Mouse (Mus musculus) right cerebral cortex, postnatal 14 days (tissue): ENCODE results near the gene Tnk2.
"Not testable (repeated sequence)": the region's sequence is repeated elsewhere in the genome, so short reads cannot be mapped to it uniquely, and the experiment has no call there.

ENCODE experiments used
- DNase-seq: peaks from one replicate; pipeline ENCODE4 v3.0.0; 2022

The Tnk2 gene

DNA sequence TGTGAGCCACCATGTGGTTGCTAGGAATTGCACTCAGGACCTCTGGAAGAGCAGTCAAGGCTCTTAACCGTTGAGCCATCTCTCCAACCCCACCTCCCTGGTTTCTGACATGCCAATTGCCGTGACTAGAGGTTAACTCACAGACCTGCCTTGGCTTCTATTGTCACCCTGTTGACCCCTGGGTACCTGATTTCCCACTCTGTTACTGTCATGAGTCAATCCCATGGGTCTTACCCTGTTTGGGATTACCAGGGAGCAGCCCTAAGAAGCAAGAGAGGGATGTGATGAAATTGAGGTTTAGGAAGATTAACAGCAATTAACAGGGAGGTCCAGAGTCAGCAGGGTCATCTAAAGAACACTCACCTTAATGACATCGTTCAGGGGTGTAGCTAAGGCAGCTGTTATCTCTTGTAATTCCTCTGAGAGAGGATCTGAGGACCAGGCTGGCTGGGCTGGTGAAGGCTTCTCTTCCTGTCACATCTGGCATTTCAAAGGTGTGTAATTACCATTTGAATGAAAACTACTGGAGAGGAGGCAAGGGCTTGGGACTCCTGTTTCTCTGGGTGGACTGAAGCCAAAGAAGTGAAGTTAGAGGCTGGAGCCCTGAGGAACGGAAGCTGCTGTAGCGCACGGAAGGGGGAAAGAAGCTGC, 6.7 kb upstream of the Tnk2 start:
- DNase-seq: no peak

DNA sequence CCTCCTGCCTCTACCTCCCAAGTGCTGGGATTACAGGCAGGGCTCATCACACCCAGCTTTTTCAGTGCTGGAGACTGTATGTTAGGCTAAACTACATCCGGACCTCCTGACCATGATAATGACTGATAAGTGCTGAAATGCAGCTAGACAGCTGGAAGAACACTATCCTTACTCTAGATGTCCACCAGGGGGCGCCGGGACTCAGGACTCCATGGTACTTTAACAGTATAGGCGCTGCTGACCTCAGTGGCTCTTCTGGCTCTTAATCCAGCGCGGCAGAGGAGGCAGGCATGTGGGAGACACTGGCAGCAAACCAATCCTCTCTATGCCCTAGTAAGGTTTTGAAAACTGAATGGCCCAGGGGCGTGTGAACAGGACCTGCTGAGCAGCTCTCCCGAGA, 5.2 kb upstream of the Tnk2 start:
- DNase-seq: peak; percentile 86

DNA sequence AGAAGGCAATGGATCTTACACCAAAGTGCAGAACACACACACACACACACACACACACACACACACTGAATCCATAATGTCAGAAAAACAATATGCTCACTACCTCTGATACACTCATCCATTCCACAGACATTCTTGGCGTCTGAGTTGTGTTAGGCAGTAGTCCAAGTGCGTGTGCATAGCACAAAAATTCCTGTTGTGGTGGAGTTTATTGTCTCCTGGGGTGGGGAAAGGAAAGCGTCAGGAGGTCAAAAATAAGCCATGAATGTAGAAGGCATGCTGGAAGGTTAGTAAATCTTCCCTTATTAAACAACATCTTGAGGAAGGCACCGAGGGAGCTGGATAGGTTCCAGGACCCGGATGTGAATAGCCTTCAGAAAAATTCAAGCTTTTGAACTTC, 3.6 kb upstream of the Tnk2 start:
- no peak for DNase-seq

DNA sequence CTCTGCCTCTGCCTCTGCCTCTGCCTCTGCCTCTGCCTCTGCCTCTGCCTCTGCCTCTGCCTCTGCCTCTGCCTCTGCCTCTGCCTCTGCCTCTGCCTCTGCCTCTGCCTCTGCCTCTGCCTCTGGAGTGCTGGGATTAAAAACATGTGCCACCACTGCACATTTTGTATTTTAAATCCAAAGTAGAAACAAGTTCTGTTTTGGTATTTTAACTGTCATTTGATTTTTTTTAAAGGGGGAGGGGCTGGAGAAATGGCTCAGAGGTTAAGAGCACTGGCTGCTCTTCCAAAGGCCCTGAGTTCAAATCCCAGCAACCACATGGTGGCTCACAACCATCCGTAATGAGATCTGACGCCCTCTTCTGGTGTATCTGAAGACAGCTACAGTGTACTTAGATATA, 3.0 kb upstream of the Tnk2 start:
- DNase-seq: not testable (repeated sequence)

DNA sequence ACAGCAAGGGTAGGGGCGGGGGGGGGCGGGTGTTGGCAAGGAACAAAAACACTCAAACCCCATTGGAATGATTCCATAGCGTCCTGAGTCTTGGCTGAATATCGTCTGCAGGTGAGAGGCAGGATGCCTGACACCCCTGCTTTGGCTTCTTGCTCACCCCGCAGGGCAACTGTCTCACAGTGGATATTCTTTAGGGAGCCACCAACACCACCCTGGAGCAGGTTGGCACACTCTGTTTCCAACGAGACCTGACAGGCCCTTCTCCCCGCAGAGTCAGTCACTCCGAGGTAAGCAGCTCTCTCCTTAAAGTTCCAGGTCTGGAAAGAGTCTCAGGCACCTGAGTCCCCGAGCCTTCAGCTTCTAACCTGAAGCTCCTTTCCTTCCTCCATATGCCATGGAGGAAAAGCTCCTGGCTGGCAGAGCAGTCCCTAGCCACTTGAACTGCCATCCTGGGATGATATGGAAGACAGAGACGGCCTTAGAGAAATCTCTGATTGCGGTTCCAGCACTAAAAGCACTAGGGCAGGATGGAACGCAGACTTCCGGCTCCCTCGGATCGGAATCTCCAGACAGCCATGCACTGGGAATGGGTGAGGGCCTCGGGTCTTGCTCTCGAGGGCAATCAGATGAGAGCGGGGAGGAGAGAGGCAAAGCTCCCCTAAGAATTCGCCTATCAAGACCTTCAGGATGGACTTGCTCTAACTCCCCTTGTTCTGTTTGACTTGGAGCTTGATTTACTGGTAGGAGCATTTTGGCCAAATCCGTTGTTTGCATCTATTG, 2.0 kb upstream of the Tnk2 start:
- no peak for DNase-seq

DNA sequence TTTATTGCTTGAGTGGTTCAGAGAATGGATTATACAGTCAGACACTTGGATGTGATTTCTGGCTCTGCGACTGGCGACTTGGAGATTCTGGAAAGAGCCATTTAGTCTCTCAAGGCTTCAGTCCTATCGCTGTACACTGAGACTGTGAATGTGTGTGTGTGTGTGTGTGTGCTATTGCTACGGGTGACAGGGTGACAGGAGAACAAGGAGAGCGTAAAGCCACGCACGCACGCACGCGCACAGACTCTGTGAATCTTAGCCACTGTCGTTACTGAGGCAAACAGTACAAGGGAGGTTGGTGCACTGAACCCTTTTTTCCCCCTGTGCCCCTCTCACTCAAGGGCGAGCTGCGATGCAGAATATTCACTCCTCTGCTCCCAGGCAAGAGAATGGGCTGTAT, 1.4 kb upstream of the Tnk2 start:
- no peak for DNase-seq

DNA sequence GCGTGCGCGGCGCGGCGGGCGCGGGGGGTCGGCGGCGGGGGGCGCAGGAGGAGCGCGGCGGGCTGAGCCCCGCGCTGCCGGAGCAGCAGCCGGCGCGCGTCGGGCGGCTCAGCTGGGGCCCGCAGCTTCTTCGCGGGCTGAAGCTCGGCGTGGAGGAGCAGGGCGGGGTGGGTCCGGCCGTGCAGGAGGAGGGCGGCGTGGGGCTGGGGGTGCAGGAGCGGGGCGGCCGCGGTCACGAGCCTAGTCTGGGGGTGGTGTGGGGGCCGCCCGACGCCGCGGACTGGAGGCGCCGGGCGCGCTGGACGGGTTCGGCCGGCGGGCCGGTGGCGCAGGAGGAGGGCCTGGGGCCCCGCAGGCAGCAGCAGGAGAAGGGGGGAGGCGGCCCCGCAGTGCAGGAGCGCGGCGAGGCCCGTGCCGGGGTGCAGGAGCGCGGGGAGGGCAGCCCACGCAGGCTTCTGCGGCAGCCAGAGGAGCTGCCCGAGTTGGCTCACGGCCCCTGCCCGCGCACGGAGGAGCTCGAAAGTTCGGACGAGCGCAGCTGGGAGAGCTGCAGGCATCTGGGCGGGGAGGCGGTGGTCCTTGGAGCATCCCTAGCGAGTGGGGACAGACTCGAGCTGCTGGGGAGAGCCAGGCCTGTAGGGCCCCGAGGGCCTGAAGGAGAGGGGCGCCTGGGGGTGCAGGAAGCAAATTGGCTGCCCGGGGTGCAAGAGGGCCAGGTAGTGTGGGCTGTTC, 561 bp downstream of the Tnk2 start:
- peak; percentile 71 for DNase-seq

DNA sequence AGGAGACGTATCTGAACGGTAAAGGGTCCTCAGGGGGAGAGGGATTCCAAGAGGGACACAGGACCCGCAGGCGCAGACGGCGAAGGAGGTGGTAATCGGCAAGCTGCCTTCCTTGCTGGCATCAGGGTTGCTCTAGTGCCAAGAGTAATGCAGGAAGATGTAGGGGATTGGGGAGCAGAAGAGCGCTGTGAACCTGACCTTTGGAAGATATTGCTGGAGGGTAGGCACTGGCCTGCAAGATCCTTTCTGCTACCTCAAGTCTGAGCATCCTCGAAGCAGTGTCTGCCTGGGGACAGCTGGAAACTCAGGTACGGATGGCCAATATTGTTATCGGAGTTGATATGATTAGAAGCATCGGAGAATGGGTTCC, 1.1 kb downstream of the Tnk2 start:
- DNase-seq: no peak

DNA sequence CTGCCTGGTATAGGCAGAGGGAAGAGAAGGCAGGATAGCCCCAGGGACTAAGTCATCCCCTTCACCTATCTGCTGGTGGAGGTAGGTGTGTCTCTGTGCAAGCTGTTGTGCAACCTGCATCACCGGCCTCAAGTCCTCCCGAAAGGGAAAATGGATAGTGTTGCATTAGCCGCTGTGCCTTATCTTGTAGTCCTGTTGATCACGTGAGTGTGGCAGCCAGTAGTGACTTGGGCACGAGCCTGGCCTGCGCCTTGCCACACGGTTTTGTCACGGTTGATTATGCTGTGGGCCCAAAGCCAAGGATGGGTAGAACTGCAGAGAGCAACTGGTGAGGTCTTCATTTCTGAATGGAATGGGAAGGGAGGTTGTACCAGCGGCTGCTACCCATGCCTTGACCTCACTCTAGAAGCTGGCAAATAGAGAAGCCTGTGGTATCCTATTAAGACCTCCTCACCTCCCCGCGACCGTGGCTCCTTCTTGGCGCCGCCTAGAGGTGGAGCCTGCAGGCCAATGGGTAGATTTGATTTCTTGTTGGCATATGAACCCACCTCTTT, 1.8 kb downstream of the Tnk2 start:
- peak; percentile 53 for DNase-seq

DNA sequence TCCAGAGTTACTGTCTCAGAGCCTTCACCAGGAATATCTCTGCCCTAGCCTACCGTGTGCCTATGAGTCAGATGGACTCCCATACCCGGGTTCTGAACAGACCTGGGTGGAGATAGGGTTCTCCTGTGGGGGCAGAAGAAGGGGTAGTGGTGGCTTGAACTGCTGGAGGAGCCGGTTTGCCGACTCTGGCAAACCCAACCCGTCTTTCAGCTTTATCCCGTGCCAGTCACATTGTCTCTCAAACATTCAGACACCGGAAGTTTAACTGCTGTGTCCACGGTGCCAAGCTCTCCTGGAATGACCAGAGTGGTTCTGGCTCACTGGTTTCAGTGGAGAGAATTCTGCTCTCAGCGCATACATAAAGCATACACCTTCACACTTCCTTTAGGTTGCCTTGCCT, 2.3 kb downstream of the Tnk2 start:
- DNase-seq: no peak

DNA sequence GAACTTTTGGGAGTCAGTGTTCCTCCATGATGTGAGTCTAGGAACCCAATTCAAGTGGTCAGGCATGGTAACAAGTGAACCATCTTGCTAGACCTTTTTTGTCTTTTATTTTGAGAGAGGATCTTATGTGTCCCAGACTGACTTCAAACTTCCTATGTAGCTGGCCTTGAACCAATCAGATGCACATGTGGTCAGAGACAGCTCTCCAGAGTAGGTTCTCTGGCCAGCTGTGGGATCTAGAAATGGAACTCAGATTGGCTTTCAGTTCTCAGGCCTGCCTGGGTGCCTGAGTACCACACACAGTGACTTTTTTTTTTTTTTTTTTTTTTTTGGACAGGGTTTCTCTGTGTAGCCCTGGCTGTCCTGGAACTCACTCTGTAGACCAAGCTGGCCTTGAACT, 4.0 kb downstream of the Tnk2 start:
- DNase-seq: no peak

DNA sequence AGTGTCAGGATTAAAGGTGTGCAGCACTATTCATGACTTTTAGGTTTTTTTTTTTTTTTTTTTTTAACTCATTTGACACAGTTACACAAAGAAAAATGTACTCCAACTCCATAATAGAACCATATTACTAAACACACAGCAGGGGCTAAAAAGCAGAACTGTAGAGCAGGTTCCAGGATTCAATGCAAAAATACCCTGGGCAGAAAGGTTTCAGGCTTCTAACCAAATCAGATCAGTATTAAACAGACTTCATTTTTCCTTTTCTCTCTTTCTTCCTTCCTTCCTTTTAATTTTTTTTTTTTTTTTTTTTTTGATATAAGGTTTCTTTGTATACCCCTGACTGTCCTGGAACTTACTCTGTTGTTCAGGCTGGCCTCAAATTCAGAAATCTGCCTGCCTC, 6.8 kb downstream of the Tnk2 start:
- DNase-seq: no peak

DNA sequence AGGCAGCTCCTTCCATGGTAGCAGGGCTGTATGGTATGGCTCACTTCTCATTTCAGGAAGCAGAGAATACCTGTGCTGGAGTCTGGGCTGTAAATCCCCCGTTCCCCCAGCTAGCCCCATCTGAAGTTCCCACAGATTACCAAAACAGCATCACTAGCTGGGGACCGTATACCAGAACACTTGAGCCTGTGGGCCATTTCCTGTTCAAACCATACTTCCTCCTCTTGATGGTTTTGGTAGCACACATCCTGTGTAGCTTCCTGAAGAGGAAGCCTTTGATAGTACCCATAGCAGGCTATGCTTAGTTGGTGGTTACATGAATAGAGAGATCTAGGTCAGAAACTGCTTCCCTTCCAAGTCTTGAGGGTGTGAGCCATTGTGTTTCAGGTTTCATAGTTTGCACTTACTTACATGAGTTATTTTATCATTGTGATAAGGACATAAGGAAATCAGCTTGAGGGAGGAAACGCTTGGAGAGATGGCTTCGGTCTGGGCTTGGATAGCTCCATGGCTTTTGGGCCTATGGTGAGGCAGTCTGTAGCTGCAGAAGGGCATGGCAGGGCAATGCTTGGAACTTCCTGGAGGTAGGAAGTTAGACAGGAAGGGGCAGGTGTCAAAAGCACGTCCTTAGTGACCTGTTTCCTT, 7.4 kb downstream of the Tnk2 start:
- DNase-seq: no peak

DNA sequence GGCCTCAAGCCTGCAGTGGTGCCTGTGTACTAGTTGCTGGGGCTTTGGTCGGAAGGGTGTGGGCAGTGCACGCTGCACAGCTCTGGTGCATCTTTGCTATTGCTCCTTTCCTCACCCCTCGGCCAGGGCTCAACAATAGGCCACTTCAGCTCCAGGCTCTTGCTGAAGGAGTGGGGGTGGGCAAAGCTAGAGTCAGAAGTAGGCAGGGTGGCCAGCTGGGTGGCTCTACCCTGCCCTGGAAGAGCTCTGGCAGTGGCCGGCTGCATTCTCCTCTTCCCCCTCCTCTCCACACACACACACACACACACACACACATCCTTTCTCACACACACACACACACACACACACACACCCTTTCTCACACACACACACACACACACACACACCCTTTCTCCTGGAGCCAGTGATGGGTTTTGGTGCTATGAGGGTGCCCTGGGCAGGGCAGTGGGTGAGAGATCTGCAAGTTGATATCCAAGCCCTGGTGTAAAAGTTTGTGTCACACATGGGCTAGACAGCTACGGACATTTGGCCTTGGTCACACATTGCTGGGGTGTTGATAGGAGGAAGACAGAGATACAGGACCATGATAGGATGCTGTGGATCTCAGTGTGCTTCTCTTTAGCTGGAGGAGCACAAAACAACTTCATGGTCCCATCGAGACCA, 10.5 kb downstream of the Tnk2 start:
- DNase-seq: no peak

DNA sequence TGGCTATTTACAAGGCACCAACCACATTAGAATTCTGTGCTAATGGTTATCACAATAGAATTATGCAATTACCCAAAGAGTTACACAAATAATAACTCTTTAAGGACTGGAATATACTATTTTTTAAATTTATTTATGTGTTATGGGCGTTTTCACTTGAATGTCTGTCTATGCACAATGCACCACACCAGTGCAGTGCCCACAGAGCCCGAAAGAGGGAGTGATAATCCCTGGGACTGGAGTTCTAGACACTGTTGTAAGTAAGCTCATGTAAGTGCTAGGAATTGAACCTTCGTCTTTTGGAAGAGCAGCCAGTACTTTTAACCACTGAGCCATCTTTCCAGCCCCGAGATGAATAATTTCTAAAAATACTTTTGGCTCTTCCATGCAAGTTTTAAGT, 11.9 kb downstream of the Tnk2 start:
- no peak for DNase-seq

DNA sequence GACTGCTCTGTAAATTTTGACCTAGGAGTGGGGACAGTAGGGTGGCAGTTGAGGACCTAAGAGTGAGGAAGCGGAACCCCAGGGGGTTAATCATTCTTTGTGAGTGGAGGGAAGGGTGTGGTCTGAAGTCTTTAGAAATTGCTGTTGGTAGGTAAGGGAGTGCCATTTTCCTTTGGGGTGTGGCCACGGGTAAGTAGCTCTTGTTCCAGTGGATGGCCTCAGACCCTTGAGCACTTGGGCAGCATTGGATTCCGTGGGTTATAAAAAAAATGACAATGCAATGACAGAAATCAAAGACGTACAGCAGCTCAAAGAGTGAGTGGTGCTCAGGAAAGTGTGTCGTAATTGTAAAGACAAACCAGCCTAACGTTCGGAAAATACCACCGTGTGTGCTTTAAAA, 12.6 kb downstream of the Tnk2 start:
- no peak for DNase-seq

DNA sequence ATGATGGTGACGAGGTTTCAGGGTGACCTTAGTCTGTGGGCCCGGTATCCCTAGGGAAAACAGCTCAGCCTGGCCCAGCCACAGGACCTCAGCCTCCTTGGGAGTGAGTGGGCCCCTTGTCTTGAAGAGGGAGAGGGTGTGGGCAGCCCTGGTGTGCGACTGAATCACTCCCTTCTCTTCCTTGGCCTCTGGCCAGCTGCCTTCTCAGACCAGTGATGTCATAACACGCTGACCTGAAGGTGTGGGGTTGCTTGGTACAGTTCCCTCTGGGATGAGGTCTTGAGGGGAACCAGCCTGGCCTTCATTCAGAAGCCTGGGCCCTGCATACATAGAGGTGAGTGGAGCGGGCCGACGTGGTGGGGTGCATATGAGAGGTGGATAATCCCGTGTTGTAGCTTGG, 13.1 kb downstream of the Tnk2 start:
- DNase-seq: no peak

DNA sequence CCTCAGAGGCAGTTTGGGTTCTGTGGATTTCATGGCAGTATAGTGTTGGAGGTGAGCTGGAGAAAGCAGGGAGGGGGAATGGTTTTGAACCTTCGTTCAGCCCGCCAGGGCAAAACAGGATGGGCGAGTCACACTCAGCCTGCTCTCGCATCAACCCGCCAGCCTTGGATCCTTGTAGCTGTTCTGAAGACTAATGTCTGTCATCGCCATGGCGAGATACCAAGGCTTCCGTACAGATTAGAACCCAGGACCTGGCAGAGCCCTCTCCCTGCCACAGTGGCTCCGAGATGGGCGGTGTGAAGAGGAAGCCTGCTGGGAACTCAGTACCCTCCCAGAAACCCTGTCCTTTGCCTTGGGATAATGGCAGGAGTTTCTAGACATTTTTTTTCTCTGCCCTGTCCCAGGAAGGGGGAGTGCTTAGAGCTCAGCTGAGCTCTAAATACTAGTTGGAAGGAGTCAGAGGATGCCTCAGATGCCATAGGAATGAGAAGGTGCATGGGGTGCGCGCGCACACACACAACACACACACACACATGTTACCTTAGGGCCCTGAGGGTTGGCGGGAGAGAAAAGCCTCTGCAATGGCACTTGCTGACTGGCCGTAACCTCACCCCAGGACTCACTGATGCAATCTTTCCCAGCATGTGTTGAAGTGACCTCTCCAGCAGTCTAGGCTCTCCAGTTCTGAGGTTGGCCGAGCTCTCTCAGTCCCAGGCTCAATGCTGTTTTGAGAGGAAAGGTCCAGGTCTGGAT, 14.0 kb downstream of the Tnk2 start:
- no peak for DNase-seq

DNA sequence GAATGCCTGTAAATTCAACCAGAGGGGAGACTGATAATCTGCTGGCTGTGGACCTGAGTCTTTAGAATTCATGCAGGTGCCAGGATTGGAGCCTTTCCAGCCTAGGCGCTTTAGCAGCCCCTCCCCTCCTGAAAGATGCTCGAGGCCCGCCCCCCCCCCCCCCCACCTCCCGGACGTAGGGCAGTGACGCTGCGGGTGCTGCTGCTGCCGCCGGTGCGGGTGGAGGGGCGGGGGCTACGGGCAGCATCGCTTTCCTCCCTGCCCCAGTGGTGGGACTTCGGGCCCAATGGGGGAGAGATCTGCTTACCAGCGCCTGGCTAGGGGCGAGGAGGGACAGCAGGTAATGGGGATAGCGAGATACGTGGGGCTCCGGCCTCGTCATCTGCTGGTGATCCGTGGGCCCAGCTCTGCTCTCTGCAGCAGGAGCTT, 15.1 kb downstream of the Tnk2 start:
- peak; percentile 60 for DNase-seq

DNA sequence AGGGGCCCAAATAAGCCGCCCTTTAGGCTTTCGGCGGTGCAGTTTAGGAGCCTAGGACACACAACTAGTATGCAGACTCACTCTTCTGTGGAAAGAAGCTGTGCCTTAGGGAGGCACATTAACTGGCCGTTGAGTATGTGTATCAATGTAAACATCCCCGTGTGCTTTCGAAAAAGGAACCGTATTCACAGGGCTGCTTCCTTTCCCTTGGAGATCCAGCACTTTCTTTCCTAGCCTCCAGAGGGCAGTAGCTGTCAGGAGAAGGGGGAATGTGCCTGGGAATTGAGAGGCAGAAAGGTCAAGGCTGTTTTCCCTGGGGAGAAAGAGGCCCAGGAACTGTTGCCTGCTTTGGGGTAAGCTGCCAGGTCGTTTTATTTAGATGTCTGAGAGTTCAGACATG, 15.7 kb downstream of the Tnk2 start:
- DNase-seq: no peak

DNA sequence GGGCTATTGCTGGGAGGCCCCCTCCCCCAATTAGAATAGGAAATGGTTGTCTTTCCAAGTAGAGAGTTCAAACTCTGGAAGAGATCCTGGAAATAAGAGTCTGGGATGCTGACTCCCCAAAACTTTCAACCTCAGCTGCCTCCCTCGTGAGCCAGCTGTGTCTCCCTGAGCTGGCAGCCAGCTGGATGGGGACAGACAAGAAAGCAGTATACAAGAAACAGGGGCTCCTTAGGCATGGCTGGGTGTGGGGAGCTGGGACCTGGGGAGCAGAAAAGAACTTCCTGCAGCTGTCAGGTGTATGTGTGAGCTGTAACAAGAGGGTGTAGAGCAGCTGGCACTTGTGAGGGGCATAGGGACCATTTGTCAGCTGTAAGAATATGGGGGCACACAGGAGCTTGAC, 16.4 kb downstream of the Tnk2 start:
- DNase-seq: no peak
